Mouse (Mus musculus) MEL (cell line): ENCODE results near the gene E130116L18Rik. TPM values are rescaled to one million over a fixed set of nuclear protein-coding genes. Genes with fewer than 3 reads are reported as not detected.
A peak's percentile ranks its signal among the peaks of the same experiment; 100 is the strongest.
"Not testable (repeated sequence)": the region's sequence is repeated elsewhere in the genome, so short reads cannot be mapped to it uniquely, and the experiment has no call there.

Experiments used
- DNase-seq: peaks from one replicate; pipeline ENCODE4 v3.0.0; 2011; ENCODE audit warnings: low read depth, low spot score
- H3K27ac ChIP-seq: 2 replicates; pipeline ENCODE4 v1.5.1; 2012; ENCODE audit warnings: low read depth, mild to moderate bottlenecking, control low read depth, low read length, moderate library complexity; ENCODE audit not compliant: control insufficient read depth
- H3K27me3 ChIP-seq, 2 experiments: fragments of 150-350 bp in 1 of 2; sonication (generic) in 1 of 2; 2 replicates each; pipeline ENCODE4 v1.6.1; 2012; ENCODE audit warnings: low read length in 2 of 2, mild to moderate bottlenecking in 2 of 2, improper control_type of control experiment in 1 of 2, moderate library complexity in 1 of 2; ENCODE audit not compliant: insufficient read depth in 2 of 2, control insufficient read depth in 1 of 2
- H3K36me3 ChIP-seq, 2 experiments: 2 replicates each; pipeline ENCODE4 v1.6.1; 2012 to 2014; ENCODE audit warnings: low read length in 2 of 2, improper control_type of control experiment in 1 of 2, inconsistent platforms in 1 of 2, mild to moderate bottlenecking in 1 of 2; ENCODE audit not compliant: insufficient read depth in 2 of 2, control insufficient read depth in 1 of 2
- H3K4me1 ChIP-seq, 2 experiments: fragments of 150-350 bp in 1 of 2; sonication (generic) in 1 of 2; 2 replicates each; pipeline ENCODE4 v1.6.1; 2012; ENCODE audit warnings: low read length in 2 of 2, improper control_type of control experiment in 1 of 2, mild to moderate bottlenecking in 1 of 2; ENCODE audit not compliant: insufficient read depth in 2 of 2, control insufficient read depth in 1 of 2
- H3K4me3 ChIP-seq, 2 experiments: fragments of 150-350 bp in 1 of 2; sonication (generic) in 1 of 2; 2 replicates each; pipeline ENCODE4 v1.5.1; 2012; ENCODE audit warnings: low read depth in 2 of 2, low read length in 2 of 2, mild to moderate bottlenecking in 2 of 2, moderate library complexity in 2 of 2, control low read depth in 1 of 2, improper control_type of control experiment in 1 of 2; ENCODE audit not compliant: control insufficient read depth in 1 of 2, insufficient read depth in 1 of 2
- H3K79me2 ChIP-seq: 2 replicates; pipeline ENCODE4 v1.6.1; 2012; ENCODE audit warnings: mild to moderate bottlenecking, low read length, moderate library complexity; ENCODE audit not compliant: control insufficient read depth, poor library complexity, insufficient read depth
- H3K9ac ChIP-seq: 2 replicates; pipeline ENCODE4 v1.6.1; 2012; ENCODE audit warnings: low read depth, mild to moderate bottlenecking, control low read depth, low read length, moderate library complexity; ENCODE audit not compliant: control insufficient read depth, poor library complexity, severe bottlenecking
- H3K9me3 ChIP-seq: fragments of 150-350 bp; sonication (generic); replicated peaks from 2 replicates; pipeline ENCODE4 v1.6.1; 2012; ENCODE audit warnings: mild to moderate bottlenecking, low read length, improper control_type of control experiment, moderate library complexity; ENCODE audit not compliant: insufficient read depth
- BHLHE40 ChIP-seq: IDR thresholded peaks from 2 replicates; pipeline ENCODE4 v1.6.1; 2012; ENCODE audit warnings: low read depth, mild to moderate bottlenecking, inconsistent platforms, low read length, improper control_type of control experiment, borderline replicate concordance
- E2F4 ChIP-seq: IDR thresholded peaks from 2 replicates; pipeline ENCODE4 v1.6.1; 2011; ENCODE audit warnings: low read depth, low read length, improper control_type of control experiment, borderline replicate concordance
- ELF1 ChIP-seq: IDR thresholded peaks from 2 replicates; pipeline ENCODE4 v1.6.1; 2014; ENCODE audit warnings: low read depth, mild to moderate bottlenecking, inconsistent platforms, low read length, improper control_type of control experiment, moderate library complexity
- EP300 ChIP-seq, 2 experiments: IDR thresholded peaks; 2 replicates each; pipeline ENCODE4 v1.6.1; 2011; ENCODE audit warnings: improper control_type of control experiment in 2 of 2, low read length in 2 of 2, low read depth in 1 of 2, mild to moderate bottlenecking in 1 of 2
- HCFC1 ChIP-seq: IDR thresholded peaks from 2 replicates; pipeline ENCODE4 v1.6.1; 2012; ENCODE audit warnings: low read depth, mild to moderate bottlenecking, inconsistent platforms, low read length, improper control_type of control experiment, moderate library complexity
- JUND ChIP-seq: IDR thresholded peaks from 2 replicates; pipeline ENCODE4 v1.6.1; 2011; ENCODE audit warnings: low read depth, mild to moderate bottlenecking, improper control_type of control experiment, low read length
- MAFK ChIP-seq: IDR thresholded peaks from 2 replicates; pipeline ENCODE4 v1.6.1; 2011; ENCODE audit warnings: low read depth, mild to moderate bottlenecking, low read length, improper control_type of control experiment, borderline replicate concordance
- MAZ ChIP-seq: IDR thresholded peaks from 2 replicates; pipeline ENCODE4 v1.6.1; 2012; ENCODE audit warnings: low read depth, mild to moderate bottlenecking, inconsistent platforms, low read length, improper control_type of control experiment
- MYC ChIP-seq: IDR thresholded peaks from 2 replicates; pipeline ENCODE4 v1.6.1; 2011; ENCODE audit warnings: low read depth, mild to moderate bottlenecking, low read length, improper control_type of control experiment, moderate library complexity
- NRF1 ChIP-seq: IDR thresholded peaks from 2 replicates; pipeline ENCODE4 v1.6.1; 2014; ENCODE audit warnings: low read depth, mild to moderate bottlenecking, inconsistent platforms, low read length, improper control_type of control experiment, moderate library complexity; ENCODE audit not compliant: poor library complexity, insufficient read depth, severe bottlenecking
- POLR2A ChIP-seq, 2 experiments: IDR thresholded peaks; 2 replicates each; pipeline ENCODE4 v1.6.1; 2011 to 2012; ENCODE audit warnings: low read length in 2 of 2, mild to moderate bottlenecking in 2 of 2, control low read depth in 1 of 2, improper control_type of control experiment in 1 of 2, low read depth in 1 of 2, moderate library complexity in 1 of 2; ENCODE audit not compliant: control insufficient read depth in 1 of 2, insufficient read depth in 1 of 2, poor library complexity in 1 of 2
- POLR2AphosphoS2 ChIP-seq: IDR thresholded peaks from 2 replicates; pipeline ENCODE4 v1.6.1; 2011; ENCODE audit warnings: low read length, improper control_type of control experiment
- POLR2AphosphoS5 ChIP-seq: IDR thresholded peaks from 2 replicates; pipeline ENCODE4 v1.6.1; 2012; ENCODE audit warnings: low read depth, borderline replicate concordance, mild to moderate bottlenecking, inconsistent platforms, low read length, moderate library complexity, mixed read lengths
- RAD21 ChIP-seq: IDR thresholded peaks from 2 replicates; pipeline ENCODE4 v1.6.1; 2011; ENCODE audit warnings: mild to moderate bottlenecking, low read depth, low read length, improper control_type of control experiment
- RCOR1 ChIP-seq: IDR thresholded peaks from 2 replicates; pipeline ENCODE4 v1.6.1; 2012; ENCODE audit warnings: low read depth, mild to moderate bottlenecking, inconsistent platforms, low read length, improper control_type of control experiment
- TAL1 ChIP-seq: IDR thresholded peaks from 2 replicates; pipeline ENCODE4 v1.6.1; 2012; ENCODE audit warnings: mild to moderate bottlenecking, inconsistent platforms, low read length, moderate library complexity, mixed read lengths
- UBTF ChIP-seq: IDR thresholded peaks from 2 replicates; pipeline ENCODE4 v1.6.1; 2012; ENCODE audit warnings: low read depth, mild to moderate bottlenecking, inconsistent platforms, low read length, improper control_type of control experiment, moderate library complexity, borderline replicate concordance; ENCODE audit not compliant: insufficient read depth
- ZKSCAN1 ChIP-seq: IDR thresholded peaks from 2 replicates; pipeline ENCODE4 v1.6.1; 2012; ENCODE audit warnings: low read depth, mild to moderate bottlenecking, inconsistent platforms, low read length, improper control_type of control experiment, moderate library complexity
- ZMIZ1 ChIP-seq: IDR thresholded peaks from 2 replicates; pipeline ENCODE4 v1.6.1; 2012; ENCODE audit warnings: low read depth, mild to moderate bottlenecking, inconsistent platforms, low read length, improper control_type of control experiment, moderate library complexity
- ZNF384 ChIP-seq: IDR thresholded peaks from 2 replicates; pipeline ENCODE4 v1.6.1; 2012; ENCODE audit warnings: low read depth, mild to moderate bottlenecking, inconsistent platforms, low read length, improper control_type of control experiment
- polyA plus RNA-seq, 2 experiments: library from polyadenylated mRNA; stranded (reverse) in 1 of 2; unstranded in 1 of 2; fragments of >175 nt in 1 of 2; fragments of >200 nt in 1 of 2; gene quantifications; 2 replicates each; pipeline versions ENCODE4 v1.2.1 to v1.2.4; 2012; ENCODE audit warnings: low replicate concordance in 2 of 2, low read depth in 1 of 2; ENCODE audit not compliant: insufficient read length in 2 of 2, insufficient read depth in 1 of 2, missing spikeins in 1 of 2
- total RNA-seq: library from RNA; depleted of rRNA; stranded (reverse); fragments of 300-350 nt; gene quantifications from 2 replicates; pipeline ENCODE4 v1.2.3, GENCODE M21; 2012

Gene E130116L18Rik
- total and polyA plus RNA-seq, 3 experiments, result not detected

GRCm38 (mm10) chr5:25221604-25222003, 1.3 kb downstream of the E130116L18Rik start, which contains the start of gene Galnt11:
Gene Galnt11, plus strand, starts transcription at chr5:25221904.
- H3K9ac ChIP-seq, result peak within 1 kb of the TSS; percentile 66
- DNase-seq, result no peak
- peaks cover 0 to 8% of the 10 kb centered on the region in 2 experiments; a peak in 2 of 4 replicates for H3K36me3 ChIP-seq
- no peaks in the 10 kb centered on the region; the same call in 1 of the 2 replicates for H3K79me2 ChIP-seq
- TF ChIP-seq BHLHE40 (no peak), ZKSCAN1 (no peak), ELF1 (no peak), NRF1 (no peak), POLR2AphosphoS5 (no peak), UBTF (no peak), POLR2AphosphoS2 (no peak), EP300 (IDR thresholded peaks at IDR 0.05; ENCODE audit: low read depth in 1 of 2, low read length in 2 of 2) (no peak), MAZ (no peak), RAD21 (no peak), POLR2A (IDR thresholded peaks at IDR 0.05; ENCODE audit: control insufficient read depth in 1 of 2, insufficient read depth in 1 of 2, low read depth in 1 of 2, low read length in 2 of 2, poor library complexity in 1 of 2) (no peak), HCFC1 (no peak), TAL1 (no peak), ZMIZ1 (no peak), ZNF384 (no peak)
- peak within 1 kb of the TSS; percentile 29 to 64; a peak in 3 of 4 replicates for H3K4me3 ChIP-seq
- H3K27ac ChIP-seq, result no peak within 1 kb of the TSS
- H3K9me3 ChIP-seq, result no peaks in the 10 kb centered on the region
- H3K27me3 ChIP-seq, result peaks cover 6 to 24% of the 10 kb centered on the region in 2 experiments
- H3K4me1 ChIP-seq, result peaks cover 0 to 6% of the 10 kb centered on the region in 2 experiments; a peak in 2 of 4 replicates

GRCm38 (mm10) chr5:25215006-25215405, 7.9 kb downstream of the E130116L18Rik start:
- Histone ChIP-seq H3K4me3 (no peak overlapping the region), H3K27me3 (peaks cover 1 to 30% of the 10 kb centered on the region in 2 experiments), H3K79me2 (no peaks in the 10 kb centered on the region), H3K27ac (no peak overlapping the region), H3K36me3 (no peaks in the 10 kb centered on the region), H3K4me1 (no peaks in the 10 kb centered on the region), H3K9ac (no peak overlapping the region), H3K9me3 (no peaks in the 10 kb centered on the region)
- no peak for DNase-seq
- TF ChIP-seq POLR2AphosphoS2 (no peak), MYC (no peak), E2F4 (no peak), UBTF (no peak), RCOR1 (no peak), MAFK (no peak), ELF1 (no peak), JUND (no peak)

GRCm38 (mm10) chr5:25213216-25213615, 9.7 kb downstream of the E130116L18Rik start:
- not testable (repeated sequence) for H3K79me2 ChIP-seq, H3K4me1 ChIP-seq, H3K36me3 ChIP-seq, DNase-seq, H3K9ac ChIP-seq, H3K4me3 ChIP-seq, H3K27ac ChIP-seq, H3K9me3 ChIP-seq
- H3K27me3 ChIP-seq, result peaks cover 1 to 19% of the 10 kb centered on the region in 2 experiments
